Mouse (Mus musculus): ENCODE results near the gene Fam83e. TPM values are rescaled to one million over a fixed set of nuclear protein-coding genes. Genes with fewer than 3 reads are reported as not detected.

Gene Fam83e
- polyA plus RNA-seq, 1 experiment from 2014 or later, result 0.48 TPM

DNA sequence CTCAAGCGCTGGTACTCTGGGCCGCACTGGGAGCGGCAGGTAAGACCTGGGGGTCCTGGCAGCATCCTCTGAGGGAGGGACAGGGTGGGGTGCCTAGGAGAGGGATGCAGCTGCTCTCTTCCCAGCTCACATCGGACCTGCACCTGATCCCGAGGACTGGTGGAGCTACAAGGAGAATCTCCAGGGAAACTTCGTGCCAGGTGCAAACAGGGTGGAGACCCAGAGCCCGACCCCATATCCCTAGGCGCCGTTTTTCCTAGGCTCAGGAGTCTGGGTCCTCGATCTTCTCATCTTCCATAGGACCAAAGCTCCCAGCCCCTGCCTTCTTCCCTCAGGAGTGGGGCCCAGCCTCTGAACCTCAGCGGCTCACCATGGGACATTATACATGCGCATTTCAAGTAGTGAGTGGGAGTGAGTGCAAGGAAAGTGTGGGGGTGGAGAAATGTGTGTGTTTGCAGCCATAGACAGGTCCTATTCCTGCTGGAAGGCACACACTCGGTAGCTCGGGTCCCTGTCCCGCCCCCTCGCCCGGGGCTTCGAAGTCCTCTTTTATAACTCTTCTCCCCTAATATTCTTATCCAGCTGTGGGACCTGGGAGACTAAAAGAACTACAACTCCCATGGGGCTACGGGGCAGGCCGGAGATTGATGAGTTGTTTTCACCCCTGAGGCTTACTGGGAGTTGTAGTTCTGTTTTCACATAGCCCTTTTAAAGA, 20.6 kb upstream of the Fam83e start:
- Histone ChIP-seq H3K27ac (ENCODE audit: low read length) (peak overlapping the region; percentile 87), H3K4me1 (ENCODE audit: control insufficient read depth, insufficient read depth, low read length) (peaks cover 38% of the 10 kb centered on the region), H3K9ac (ENCODE audit: low read depth, low read length) (peak overlapping the region; percentile 78), H3K36me3 (ENCODE audit: control insufficient read depth, insufficient read depth, low read length) (no peaks in the 10 kb centered on the region), H3K4me2 (ENCODE audit: low read length) (peak overlapping the region; percentile 81), H3K4me3 (ENCODE audit: low read depth, low read length) (peak overlapping the region; percentile 59), H3K9me3 (replicated peaks; ENCODE audit: control insufficient read depth, low read length, poor library complexity, severe bottlenecking) (no peaks in the 10 kb centered on the region), H3K27me3 (ENCODE audit: control insufficient read depth, insufficient read depth, low read depth, low read length) (peaks cover 3% of the 10 kb centered on the region; the same call in 1 of the 2 replicates)
- peak; percentile 4; the same call in 1 of the 2 replicates for ATAC-seq
- WGBS, result under 1% methylated on average over 19 of the region's 20 CpGs

DNA sequence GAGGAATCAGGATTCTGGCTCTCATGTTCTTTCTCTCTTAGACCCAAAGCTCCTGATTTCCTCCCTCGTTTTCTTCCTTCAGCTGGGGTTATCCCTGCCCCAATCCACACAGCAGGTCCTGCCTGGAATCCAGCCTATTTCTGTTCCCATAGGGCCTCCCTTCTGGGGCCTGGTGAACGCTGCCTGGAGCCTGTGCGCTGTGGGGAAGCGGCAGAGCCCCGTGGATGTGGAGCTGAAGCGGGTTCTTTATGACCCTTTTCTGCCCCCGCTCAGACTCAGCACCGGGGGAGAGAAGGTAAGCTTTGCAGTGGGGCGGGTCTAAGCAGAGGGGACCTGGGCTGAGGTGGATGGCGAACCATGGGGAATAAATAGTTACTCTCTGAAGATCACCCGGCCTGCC, 19.9 kb upstream of the Fam83e start:
- no peaks in the 10 kb centered on the region for H3K9me3 ChIP-seq (replicated peaks; ENCODE audit: control insufficient read depth, low read length, poor library complexity, severe bottlenecking)
- H3K27ac ChIP-seq (ENCODE audit: low read length), result peak overlapping the region; percentile 87
- no peaks in the 10 kb centered on the region for H3K36me3 ChIP-seq (ENCODE audit: control insufficient read depth, insufficient read depth, low read length)
- peaks cover 45% of the 10 kb centered on the region for H3K4me1 ChIP-seq (ENCODE audit: control insufficient read depth, insufficient read depth, low read length)
- peak overlapping the region; percentile 58 for H3K9ac ChIP-seq (ENCODE audit: low read depth, low read length)
- peak overlapping the region; percentile 81 for H3K4me2 ChIP-seq (ENCODE audit: low read length)
- 26% methylated on average over 11 of the region's 11 CpGs for WGBS
- peaks cover 3% of the 10 kb centered on the region; the same call in 1 of the 2 replicates for H3K27me3 ChIP-seq (ENCODE audit: control insufficient read depth, insufficient read depth, low read depth, low read length)
- H3K4me3 ChIP-seq (ENCODE audit: low read depth, low read length), result peak overlapping the region; percentile 59
- ATAC-seq, result no peak

GRCm38 (mm10) chr7:45701607-45702006, 19.4 kb upstream of the Fam83e start:
- WGBS, result 83% methylated on average over 11 of the region's 11 CpGs
- Histone ChIP-seq H3K27ac (ENCODE audit: low read length) (no peak overlapping the region), H3K36me3 (ENCODE audit: control insufficient read depth, insufficient read depth, low read length) (no peaks in the 10 kb centered on the region), H3K4me2 (ENCODE audit: low read length) (peak overlapping the region; percentile 81), H3K9me3 (replicated peaks; ENCODE audit: control insufficient read depth, low read length, poor library complexity, severe bottlenecking) (no peaks in the 10 kb centered on the region), H3K9ac (ENCODE audit: low read depth, low read length) (no peak overlapping the region), H3K4me3 (ENCODE audit: low read depth, low read length) (no peak overlapping the region; the same call in 1 of the 2 replicates), H3K27me3 (ENCODE audit: control insufficient read depth, insufficient read depth, low read depth, low read length) (peaks cover 3% of the 10 kb centered on the region; the same call in 1 of the 2 replicates), H3K4me1 (ENCODE audit: control insufficient read depth, insufficient read depth, low read length) (peaks cover 50% of the 10 kb centered on the region)
- no peak for ATAC-seq

- ATAC-seq, result no peak
Observed at GRCm38 (mm10) chr7:45702316-45702715, 18.7 kb upstream of the Fam83e start.

DNA sequence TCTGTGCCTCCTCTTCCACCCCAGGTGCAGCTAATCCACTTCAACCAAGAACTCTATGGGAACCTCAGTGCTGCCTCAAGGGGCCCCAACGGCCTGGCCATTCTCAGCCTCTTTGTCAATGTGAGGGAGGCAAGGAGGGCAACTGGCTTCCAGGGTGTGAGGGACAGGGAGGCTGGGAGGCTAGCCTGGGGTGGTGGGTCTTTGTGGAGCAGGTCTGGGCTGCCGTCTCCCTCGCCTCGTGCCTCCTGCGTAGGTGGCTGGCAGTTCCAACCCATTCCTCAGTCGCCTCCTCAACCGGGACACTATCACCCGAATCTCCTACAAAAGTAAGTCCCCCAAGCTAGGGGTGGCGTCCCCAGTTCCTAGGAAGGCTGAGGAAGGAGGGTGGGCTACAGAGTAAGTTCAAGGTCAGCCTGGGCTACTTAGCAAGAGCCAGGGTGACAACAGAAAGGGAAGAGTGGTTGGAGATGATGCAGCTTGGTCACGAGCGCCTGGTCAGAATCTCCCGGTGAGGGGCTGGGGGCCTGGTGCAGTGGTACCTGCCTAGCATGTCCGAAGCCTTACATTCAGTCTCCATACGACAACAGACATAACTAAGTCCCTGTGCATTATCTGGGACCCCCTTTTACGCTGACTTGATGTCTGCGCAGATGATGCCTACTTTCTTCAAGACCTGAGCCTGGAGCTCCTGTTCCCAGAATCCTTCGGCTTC, 18.0 kb upstream of the Fam83e start:
- H3K4me3 ChIP-seq (ENCODE audit: low read depth, low read length), result peak overlapping the region; percentile 62
- H3K4me2 ChIP-seq (ENCODE audit: low read length), result peak overlapping the region; percentile 98
- 90% methylated on average over 17 of the region's 17 CpGs for WGBS
- peak overlapping the region; percentile 86 for H3K27ac ChIP-seq (ENCODE audit: low read length)
- no peak for ATAC-seq
- no peaks in the 10 kb centered on the region for H3K36me3 ChIP-seq (ENCODE audit: control insufficient read depth, insufficient read depth, low read length)
- H3K9me3 ChIP-seq (replicated peaks; ENCODE audit: control insufficient read depth, low read length, poor library complexity, severe bottlenecking), result no peaks in the 10 kb centered on the region
- H3K27me3 ChIP-seq (ENCODE audit: control insufficient read depth, insufficient read depth, low read depth, low read length), result peaks cover 3% of the 10 kb centered on the region; the same call in 1 of the 2 replicates
- H3K4me1 ChIP-seq (ENCODE audit: control insufficient read depth, insufficient read depth, low read length), result peaks cover 61% of the 10 kb centered on the region
- peak overlapping the region; percentile 62 for H3K9ac ChIP-seq (ENCODE audit: low read depth, low read length)

More at GRCm38 (mm10) chr7:45702316-45702715, 18.7 kb upstream of the Fam83e start:
- Histone ChIP-seq H3K27me3 (ENCODE audit: control insufficient read depth, insufficient read depth, low read depth, low read length) (peaks cover 3% of the 10 kb centered on the region; the same call in 1 of the 2 replicates), H3K4me2 (ENCODE audit: low read length) (no peak overlapping the region; the same call in 1 of the 2 replicates), H3K9ac (ENCODE audit: low read depth, low read length) (no peak overlapping the region; the same call in 1 of the 2 replicates), H3K27ac (ENCODE audit: low read length) (no peak overlapping the region), H3K4me1 (ENCODE audit: control insufficient read depth, insufficient read depth, low read length) (peaks cover 55% of the 10 kb centered on the region), H3K4me3 (ENCODE audit: low read depth, low read length) (no peak overlapping the region), H3K9me3 (replicated peaks; ENCODE audit: control insufficient read depth, low read length, poor library complexity, severe bottlenecking) (no peaks in the 10 kb centered on the region), H3K36me3 (ENCODE audit: control insufficient read depth, insufficient read depth, low read length) (no peaks in the 10 kb centered on the region)
- 94% methylated on average over 11 of the region's 11 CpGs for WGBS

DNA sequence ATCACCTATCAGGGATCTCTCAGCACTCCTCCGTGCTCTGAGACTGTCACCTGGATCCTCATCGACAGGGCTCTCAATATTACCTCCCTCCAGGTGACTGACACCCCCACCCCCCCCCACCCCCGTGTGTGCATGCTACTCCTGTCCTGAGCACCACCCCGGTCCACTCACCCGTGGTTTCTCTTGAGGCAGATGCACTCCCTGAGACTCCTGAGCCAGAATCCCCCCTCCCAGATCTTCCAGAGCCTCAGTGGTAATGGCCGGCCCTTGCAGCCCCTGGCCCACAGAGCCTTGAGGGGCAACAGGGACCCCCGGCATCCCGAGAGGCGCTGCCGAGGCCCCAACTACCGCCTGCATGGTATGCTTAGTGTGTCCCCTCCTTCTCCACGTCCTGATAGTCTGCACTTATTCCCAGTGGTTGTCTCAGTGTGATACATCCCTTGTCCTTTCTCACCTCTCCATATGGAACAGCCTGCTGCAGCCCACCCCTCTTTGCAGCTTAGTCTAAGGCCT, 17.4 kb upstream of the Fam83e start:
- Histone ChIP-seq H3K9ac (ENCODE audit: low read depth, low read length) (peak overlapping the region; percentile 62), H3K9me3 (replicated peaks; ENCODE audit: control insufficient read depth, low read length, poor library complexity, severe bottlenecking) (no peaks in the 10 kb centered on the region), H3K27ac (ENCODE audit: low read length) (peak overlapping the region; percentile 86), H3K4me3 (ENCODE audit: low read depth, low read length) (peak overlapping the region; percentile 62), H3K4me1 (ENCODE audit: control insufficient read depth, insufficient read depth, low read length) (peaks cover 63% of the 10 kb centered on the region), H3K4me2 (ENCODE audit: low read length) (peak overlapping the region; percentile 98), H3K36me3 (ENCODE audit: control insufficient read depth, insufficient read depth, low read length) (no peaks in the 10 kb centered on the region), H3K27me3 (ENCODE audit: control insufficient read depth, insufficient read depth, low read depth, low read length) (0 out of 2 replicates have a peak, but pooled peaks cover under 1% of the 10 kb centered on the region)
- no peak; the same call in 1 of the 2 replicates for ATAC-seq
- WGBS, result 30% methylated on average over 12 of the region's 12 CpGs

DNA sequence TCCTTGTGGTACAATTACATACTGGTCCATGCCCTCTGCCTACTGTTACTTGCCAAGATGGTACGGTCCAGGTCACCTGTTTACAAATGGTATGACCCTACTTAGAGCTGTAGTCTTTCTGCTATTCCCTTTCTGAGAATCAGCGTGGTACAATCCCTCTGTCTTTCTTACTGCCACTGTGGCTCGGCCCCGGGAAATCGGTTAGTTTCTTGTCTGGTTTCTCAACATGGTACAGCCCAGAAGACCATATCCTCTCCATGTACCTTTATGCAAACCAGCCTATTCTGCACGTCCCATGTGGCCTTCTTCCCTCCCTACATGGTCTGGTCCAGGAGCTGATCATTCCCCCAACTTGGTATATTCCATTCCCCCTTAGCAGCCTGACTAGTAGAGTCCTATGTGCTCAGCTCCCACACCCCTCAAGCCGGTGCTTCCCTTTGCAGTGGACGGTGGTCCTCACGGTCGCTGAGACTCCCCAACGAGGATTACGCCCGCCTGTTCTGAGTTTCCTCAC, 16.9 kb upstream of the Fam83e start:
- WGBS, result under 1% methylated on average over 13 of the region's 13 CpGs

GRCm38 (mm10) chr7:45704730-45705442, 16.1 kb upstream of the Fam83e start, which contains the start of gene Dbp:
Dbp (plus strand) TSS chr7:45705088.
- H3K27me3 ChIP-seq (ENCODE audit: control insufficient read depth, insufficient read depth, low read depth, low read length), result no peaks in the 10 kb centered on the region
- peak within 1 kb of the TSS; percentile 98 for H3K4me2 ChIP-seq (ENCODE audit: low read length)
- peak within 1 kb of the TSS; percentile 84 for H3K9ac ChIP-seq (ENCODE audit: low read depth, low read length)
- peaks cover under 1% of the 10 kb centered on the region; the same call in 1 of the 2 replicates for H3K36me3 ChIP-seq (ENCODE audit: control insufficient read depth, insufficient read depth, low read length)
- H3K9me3 ChIP-seq (replicated peaks; ENCODE audit: control insufficient read depth, low read length, poor library complexity, severe bottlenecking), result no peaks in the 10 kb centered on the region
- peak within 1 kb of the TSS; percentile 86 for H3K27ac ChIP-seq (ENCODE audit: low read length)
- 0% methylated on average over 36 of the region's 36 CpGs for WGBS
- peak within 1 kb of the TSS; percentile 62 for H3K4me3 ChIP-seq (ENCODE audit: low read depth, low read length)
- peak; percentile 82 for ATAC-seq
- H3K4me1 ChIP-seq (ENCODE audit: control insufficient read depth, insufficient read depth, low read length), result peaks cover 72% of the 10 kb centered on the region

More for the DNA sequence above, 16.9 kb upstream of the Fam83e start:
- H3K4me2 ChIP-seq (ENCODE audit: low read length), result peak overlapping the region; percentile 98
- no peaks in the 10 kb centered on the region for H3K9me3 ChIP-seq (replicated peaks; ENCODE audit: control insufficient read depth, low read length, poor library complexity, severe bottlenecking)
- peak overlapping the region; percentile 62 for H3K9ac ChIP-seq (ENCODE audit: low read depth, low read length)
- peaks cover 67% of the 10 kb centered on the region for H3K4me1 ChIP-seq (ENCODE audit: control insufficient read depth, insufficient read depth, low read length)
- peak; percentile 61 for ATAC-seq
- peak overlapping the region; percentile 62 for H3K4me3 ChIP-seq (ENCODE audit: low read depth, low read length)
- H3K27ac ChIP-seq (ENCODE audit: low read length), result peak overlapping the region; percentile 86
- H3K36me3 ChIP-seq (ENCODE audit: control insufficient read depth, insufficient read depth, low read length), result no peaks in the 10 kb centered on the region
- H3K27me3 ChIP-seq (ENCODE audit: control insufficient read depth, insufficient read depth, low read depth, low read length), result no peaks in the 10 kb centered on the region
